Mouse (Mus musculus) gastrocnemius, postnatal 4 days (tissue): ENCODE results near the gene Bglap2. TPM values are rescaled to one million over a fixed set of nuclear protein-coding genes. Genes with fewer than 3 reads are reported as not detected.
"Not testable (repeated sequence)": the region's sequence is repeated elsewhere in the genome, so short reads cannot be mapped to it uniquely, and the experiment has no call there.

Experiments used
- DNase-seq, 2 experiments: peaks; one replicate each; pipeline ENCODE4 v3.0.0; 2021 to 2022; ENCODE audit warnings: low spot score in 2 of 2, mixed read lengths in 2 of 2
- long read RNA-seq, 2 experiments: library from polyadenylated mRNA; stranded (forward); transcript quantifications; one replicate each; pipeline ENCODE4 v2.0.0; 2021
- total RNA-seq, 2 experiments: library from RNA; stranded (reverse); gene quantifications; 2 replicates each; pipeline ENCODE4 v1.2.3; 2021

The Bglap2 gene
- not detected for total RNA-seq
- long read RNA-seq, experiment 1: 0 reads
- long read RNA-seq, experiment 2, partial matches to known transcripts: 0 of 1 reads
- long read RNA-seq, experiment 2, other reads (novel, unspliced or antisense): 0 of 1 reads

- DNase-seq: not testable (repeated sequence)
These were observed at the start of gene Bglap2 for GRCm38 (mm10) chr3:88378599-88378998. TSS of gene Bglap2 (minus strand) at chr3:88378699.

- no peak for DNase-seq
These were observed 48.9 kb upstream of the Bglap2 start for GRCm38 (mm10) chr3:88427342-88427905.

- no peak for DNase-seq
These were observed 47.4 kb upstream of the Bglap2 start for GRCm38 (mm10) chr3:88425708-88426420.

DNA sequence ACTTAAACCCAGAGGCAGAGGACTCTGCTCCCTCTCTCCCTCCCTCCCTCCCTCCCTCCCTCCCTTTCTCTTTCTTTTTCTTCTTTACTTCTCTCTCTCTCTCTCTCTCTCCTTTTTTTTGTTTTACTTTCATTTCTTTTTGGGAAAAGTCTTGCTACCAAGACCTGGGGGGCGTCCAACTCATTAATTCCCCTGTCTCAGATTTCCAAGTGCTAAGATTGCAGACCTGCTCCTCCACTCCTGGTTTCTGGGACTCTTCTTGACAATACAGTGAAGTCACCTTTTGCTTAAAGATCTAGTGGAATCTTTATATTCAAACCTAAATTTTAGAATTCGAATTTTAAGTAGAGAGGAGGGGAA lies 46.8 kb upstream of the Bglap2 start:
- DNase-seq: no peak

- DNase-seq: peak; percentile 78 to 88
These were observed 46.3 kb upstream of the Bglap2 start, which contains the start of gene Slc25a44 for GRCm38 (mm10) chr3:88424605-88425329. TSS of gene Slc25a44 (minus strand) at chr3:88425139.

- no peak for DNase-seq
These were observed 43.7 kb upstream of the Bglap2 start for GRCm38 (mm10) chr3:88422020-88422720.

- DNase-seq: no peak
These were observed 42.3 kb upstream of the Bglap2 start for GRCm38 (mm10) chr3:88420771-88421170.

DNA sequence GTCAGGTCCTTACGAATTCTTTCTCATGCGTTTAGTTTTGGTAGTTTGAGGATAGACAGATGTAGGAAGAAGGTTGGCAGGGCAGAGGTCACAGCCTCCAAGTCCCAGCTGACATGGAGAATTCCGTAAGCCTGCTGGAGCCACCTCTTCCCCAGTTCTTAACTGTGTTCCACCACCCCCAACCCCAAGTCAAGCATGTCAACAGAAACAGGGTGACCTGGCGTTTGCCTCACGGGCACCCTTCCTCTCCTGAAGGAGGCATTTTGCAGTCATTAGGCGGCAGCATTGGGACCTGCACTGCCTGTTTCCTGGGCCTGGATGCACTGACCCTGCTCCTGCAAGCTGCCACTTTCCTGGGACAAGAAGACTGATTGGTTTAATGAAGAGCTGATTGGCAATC lies 39.5 kb upstream of the Bglap2 start:
- DNase-seq: no peak

DNA sequence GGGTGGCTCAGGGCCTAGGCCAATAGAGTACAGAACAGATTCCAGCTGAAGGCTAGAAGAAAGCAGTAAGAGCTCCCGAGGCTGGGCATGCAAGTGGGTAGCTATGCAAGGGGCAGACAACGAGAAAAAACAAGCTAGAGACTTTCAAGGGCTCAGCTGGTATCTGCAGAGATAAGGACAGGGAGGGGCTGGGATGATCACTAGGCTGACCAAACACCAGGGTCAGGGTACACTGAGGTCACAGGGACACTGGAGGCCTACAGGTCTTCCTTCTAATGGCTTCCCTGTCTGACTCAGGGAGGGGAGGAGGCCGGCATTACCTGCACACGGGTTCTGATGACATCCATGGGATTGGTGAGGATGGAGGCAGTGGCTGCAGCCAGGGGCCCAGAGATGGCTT lies 37.2 kb upstream of the Bglap2 start:
- DNase-seq: no peak

GRCm38 (mm10) chr3:88412636-88413035 lies 34.1 kb upstream of the Bglap2 start:
- DNase-seq: no peak

- no peak for DNase-seq
These were observed 33.2 kb upstream of the Bglap2 start for GRCm38 (mm10) chr3:88411681-88412080.

GRCm38 (mm10) chr3:88410645-88411031 lies 32.1 kb upstream of the Bglap2 start:
- no peak for DNase-seq

DNA sequence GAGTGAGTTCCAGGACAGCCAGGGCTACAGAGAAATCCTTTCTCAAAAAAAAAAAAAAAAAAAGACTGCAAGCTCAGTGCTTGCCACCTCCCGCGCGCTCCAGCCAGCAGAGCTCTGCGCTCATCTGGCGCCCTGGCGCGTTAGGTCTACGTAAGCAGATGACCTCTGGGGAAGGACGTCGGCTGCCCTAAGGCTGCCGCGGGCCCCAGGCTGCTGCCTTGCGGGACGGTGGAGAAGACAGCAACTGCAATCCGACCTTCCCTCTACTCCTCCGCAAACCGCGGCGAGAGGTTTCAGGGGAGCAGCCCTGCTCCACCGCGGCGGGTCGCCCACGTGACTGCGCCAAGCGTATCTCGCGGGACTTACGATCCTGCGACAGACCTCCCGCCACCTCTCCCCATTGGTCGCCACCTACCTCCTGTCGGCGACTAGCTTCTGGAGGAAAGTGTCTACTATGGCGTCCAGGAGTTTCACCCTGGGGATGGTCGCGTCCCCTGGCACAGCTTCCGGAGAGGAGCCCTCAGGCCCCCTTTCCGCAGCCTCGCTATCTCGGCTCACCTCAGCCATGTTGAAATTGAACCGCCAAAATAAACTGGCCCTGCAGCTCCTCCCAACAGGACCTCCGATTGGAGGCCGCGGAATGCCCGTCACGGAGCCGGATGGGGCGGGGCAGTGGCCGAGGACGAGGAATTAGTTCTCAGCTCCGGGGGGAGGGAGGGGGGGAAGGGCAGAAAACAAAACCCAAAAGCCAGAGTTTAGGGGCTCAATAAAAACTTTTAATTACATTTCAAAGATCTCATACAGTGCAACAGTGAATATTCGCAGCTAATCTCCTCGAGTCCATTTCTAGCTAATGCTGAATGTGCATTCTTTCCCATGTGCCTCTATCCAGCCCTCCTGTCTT lies 31.5 kb upstream of the Bglap2 start, which contains the start of gene Pmf1:
TSS of gene Pmf1 (minus strand) at position 591 of the 904 bp plus-strand sequence.
- DNase-seq: peak; percentile 86 to 95

DNA sequence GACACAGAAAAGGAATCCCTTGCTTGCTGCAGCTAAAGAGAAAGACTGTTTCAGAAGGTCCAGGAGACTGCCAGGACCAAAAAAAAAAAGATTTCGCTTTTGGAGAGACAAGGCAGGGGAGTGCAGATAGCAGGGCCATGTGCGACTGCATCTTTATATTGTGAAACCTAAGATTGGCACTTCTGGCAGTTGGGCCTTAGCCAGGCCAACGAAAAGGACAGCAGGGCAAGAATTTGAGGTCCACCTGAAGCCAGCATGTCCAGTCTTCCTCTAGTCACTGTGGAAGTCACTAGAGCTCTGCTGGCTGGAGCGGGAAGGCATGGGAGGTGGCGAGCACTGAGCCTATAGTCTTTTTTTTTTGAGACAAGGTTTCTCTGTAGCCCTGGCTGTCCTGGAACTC lies 30.5 kb upstream of the Bglap2 start:
- no peak for DNase-seq

GRCm38 (mm10) chr3:88407529-88407928 lies 29.0 kb upstream of the Bglap2 start:
- no peak for DNase-seq

- peak in 1 of 2 experiments; percentile 53 for DNase-seq
These were observed 28.6 kb upstream of the Bglap2 start for GRCm38 (mm10) chr3:88407090-88407489.

- no peak for DNase-seq
These were observed 25.2 kb upstream of the Bglap2 start for GRCm38 (mm10) chr3:88403522-88404230.

DNA sequence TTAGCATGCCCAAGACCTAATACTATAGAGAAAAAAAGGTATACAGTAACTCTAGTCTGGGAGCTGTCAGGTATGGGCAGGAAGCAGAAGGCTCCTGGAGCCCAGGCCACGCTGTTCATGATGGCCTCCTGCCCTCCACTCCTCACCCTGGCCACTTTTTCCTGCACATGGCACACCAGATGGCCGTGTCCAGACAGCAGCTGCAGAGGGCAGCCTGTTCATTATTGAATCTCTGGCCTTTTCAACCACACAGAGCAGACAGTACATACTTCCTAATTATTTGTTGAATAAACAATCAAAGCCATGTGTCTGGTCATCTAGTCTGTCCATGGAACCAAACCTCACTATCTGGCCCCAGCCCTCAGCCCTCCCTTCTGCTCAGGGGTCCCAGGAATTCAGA lies 20.2 kb upstream of the Bglap2 start:
- DNase-seq: no peak

GRCm38 (mm10) chr3:88395742-88396141 lies 17.2 kb upstream of the Bglap2 start:
- no peak for DNase-seq

GRCm38 (mm10) chr3:88395288-88395687 lies 16.8 kb upstream of the Bglap2 start:
- DNase-seq: no peak
